Mouse (Mus musculus) lung, postnatal 0 days (tissue): ENCODE measurements around the gene Erp29. TPM values are rescaled to one million over a fixed set of nuclear protein-coding genes. Genes with fewer than 3 reads are reported as not detected.

Experiments used
- ATAC-seq: fragments of 200-750 bp; cut with Nextera tagmentation; 2 replicates; pipeline ENCODE4 v1.8.0; 2017; ENCODE audit warnings: moderate library complexity
- DNase-seq: peaks from one replicate; pipeline ENCODE4 v3.0.0-alpha.2; 2016; ENCODE audit warnings: low spot score
- H3K27ac ChIP-seq: fragments of 300-500 bp; sonication (generic); 2 replicates; pipeline ENCODE4 v1.5.1; 2014; ENCODE audit warnings: antibody characterized with exemption, mild to moderate bottlenecking, low read length, mixed read lengths
- H3K27me3 ChIP-seq: fragments of 300-500 bp; sonication (generic); replicated peaks from 2 replicates; pipeline ENCODE4 v1.6.1; 2014; ENCODE audit warnings: low read length, mixed read lengths; ENCODE audit not compliant: insufficient read depth
- H3K36me3 ChIP-seq: fragments of 300-500 bp; sonication (generic); 2 replicates; pipeline ENCODE4 v1.6.1; 2014; ENCODE audit warnings: low read length, mixed read lengths; ENCODE audit not compliant: insufficient read depth
- H3K4me1 ChIP-seq: fragments of 300-500 bp; sonication (generic); 2 replicates; pipeline ENCODE4 v1.6.1; 2014; ENCODE audit warnings: antibody characterized with exemption, low read depth, low read length, mixed read lengths; ENCODE audit not compliant: insufficient read depth
- H3K4me2 ChIP-seq: fragments of 300-500 bp; sonication (generic); replicated peaks from 2 replicates; pipeline ENCODE4 v1.6.1; 2014; ENCODE audit warnings: low read depth, mild to moderate bottlenecking, low read length, moderate library complexity, mixed read lengths
- H3K4me3 ChIP-seq: fragments of 300-500 bp; sonication (generic); 2 replicates; pipeline ENCODE4 v1.5.1; 2014; ENCODE audit warnings: low read depth, low read length
- H3K9ac ChIP-seq: fragments of 300-500 bp; sonication (generic); replicated peaks from 2 replicates; pipeline ENCODE4 v1.6.1; 2014; ENCODE audit warnings: low read depth, mild to moderate bottlenecking
- H3K9me3 ChIP-seq: fragments of 300-500 bp; sonication (generic); 2 replicates; pipeline ENCODE4 v1.6.1; 2016; ENCODE audit warnings: low read length, mixed read lengths
- CTCF ChIP-seq: IDR thresholded peaks from 2 replicates; pipeline ENCODE4 v1.5.1; 2016; ENCODE audit warnings: antibody characterized with exemption, mild to moderate bottlenecking
- EP300 ChIP-seq: IDR thresholded peaks from 2 replicates; pipeline ENCODE4 v1.6.1; 2016; ENCODE audit warnings: antibody characterized with exemption, mild to moderate bottlenecking, control low read depth
- WGBS: fragments of 180-500 bp; shearing (Covaris S2); extraction: QIAGEN DNeasy Blood & Tissue Kit; methylation state at CpG from one replicate; pipeline ENCODE4 v1.1.7; 2014; 5-methylcytosine and 5-hydroxymethylcytosine counted together
- polyA plus RNA-seq: library from polyadenylated mRNA; unstranded; fragments of >200 nt; fragmentation: Nextera tagmentation; extraction: Ambion mirVana; gene quantifications from 2 replicates; pipeline ENCODE4 v1.2.1, GENCODE M21; 2015

Gene Erp29
- polyA plus RNA-seq, 1 experiment from 2014 or later = 123 TPM

GRCm38 (mm10) chr5:121380692-121381091, 71.6 kb downstream of the Erp29 start:
- Histone ChIP-seq H3K4me2 (no peak overlapping the region), H3K9me3 (no peaks in the 10 kb centered on the region), H3K4me1 (no peaks in the 10 kb centered on the region), H3K36me3 (peaks cover 35% of the 10 kb centered on the region), H3K27me3 (no peaks in the 10 kb centered on the region), H3K9ac (no peak overlapping the region), H3K4me3 (no peak overlapping the region), H3K27ac (no peak overlapping the region)
- ATAC-seq (no peak), DNase-seq (no peak)
- 95% methylated on average over 2 of the region's 2 CpGs for WGBS
- TF ChIP-seq EP300 = no peak
- TF ChIP-seq CTCF = peak; percentile 67

GRCm38 (mm10) chr5:121378678-121379256, 73.5 kb downstream of the Erp29 start:
- Histone ChIP-seq H3K36me3 (peaks cover 51% of the 10 kb centered on the region), H3K4me1 (no peaks in the 10 kb centered on the region), H3K9ac (no peak overlapping the region), H3K27ac (no peak overlapping the region), H3K9me3 (no peaks in the 10 kb centered on the region), H3K4me3 (no peak overlapping the region), H3K4me2 (no peak overlapping the region), H3K27me3 (no peaks in the 10 kb centered on the region)
- TF ChIP-seq EP300 = no peak
- DNase-seq (peak; percentile 19), ATAC-seq (no peak)
- 80% methylated on average over 13 of the region's 13 CpGs for WGBS

Other genes starting within 250 kb of the Erp29 start
- gene Rpl6, start 248.0 kb downstream of the Erp29 start, polyA plus RNA-seq = 373 and 397 TPM in 2 replicates
- 2.5 and 2.8 TPM in 2 replicates for gene Hectd4, start 232.3 kb downstream of the Erp29 start, polyA plus RNA-seq
- 76.6 and 80.9 TPM in 2 replicates for gene Trafd1, start 66.9 kb downstream of the Erp29 start, polyA plus RNA-seq
- gene Naa25, start 54.6 kb downstream of the Erp29 start, polyA plus RNA-seq = 14.3 and 16.0 TPM in 2 replicates
- gene Tmem116, start 613 bp downstream of the Erp29 start, polyA plus RNA-seq = 36.1 and 40.4 TPM in 2 replicates
- 0.14 and 0.38 TPM in 2 replicates for gene Adam1b, start 50.9 kb upstream of the Erp29 start, polyA plus RNA-seq
- 1.4 and 1.6 TPM in 2 replicates for gene Adam1a, start 93.0 kb upstream of the Erp29 start, polyA plus RNA-seq
- not detected in 2 replicates for gene Gm42878, start 93.0 kb upstream of the Erp29 start, polyA plus RNA-seq
- 39.1 and 42.1 TPM in 2 replicates for gene Mapkapk5, start 93.4 kb upstream of the Erp29 start, polyA plus RNA-seq
- 580 and 606 TPM in 2 replicates for gene Aldh2, start 141.3 kb upstream of the Erp29 start, polyA plus RNA-seq
- gene Acad12, start 166.4 kb upstream of the Erp29 start, polyA plus RNA-seq = 5.8 and 6.4 TPM in 2 replicates
- gene Acad10, start 208.0 kb upstream of the Erp29 start, polyA plus RNA-seq = 3.7 and 4.5 TPM in 2 replicates
- gene Brap, start 208.1 kb upstream of the Erp29 start, polyA plus RNA-seq = 32.2 and 37.6 TPM in 2 replicates